Mouse (Mus musculus): ENCODE measurements at regions not wholly inside any gene's neighbourhood (a gene's known extent, or its start where the extent isn't known, plus 50 kb on each side); places are given as distances from the start of the nearest gene placed in this dataset.

GRCm38 (mm10) chr4:82234443-82234842, 471.1 kb downstream of the Nfib start:
- DNase-seq (ENCODE audit: low read depth, low spot score) = no peak

- DNase-seq (ENCODE audit: low read depth, low spot score) = no peak
These were observed 479.1 kb downstream of the Nfib start for GRCm38 (mm10) chr4:82226197-82227119.

- DNase-seq (ENCODE audit: low read depth, low spot score) = no peak
These were observed 484.8 kb downstream of the Nfib start for GRCm38 (mm10) chr4:82220724-82221123.

- DNase-seq (ENCODE audit: low read depth, low spot score) = no peak
These were observed 485.3 kb downstream of the Nfib start for GRCm38 (mm10) chr4:82220120-82220714.

GRCm38 (mm10) chr4:82218616-82219015, 486.9 kb downstream of the Nfib start:
- no peak for DNase-seq (ENCODE audit: low read depth, low spot score)

- no peak for DNase-seq (ENCODE audit: low read depth, low spot score)
These were observed 498.5 kb downstream of the Nfib start for GRCm38 (mm10) chr4:82207031-82207430.

- no peak for DNase-seq (ENCODE audit: low read depth, low spot score)
These were observed 505.2 kb downstream of the Nfib start for GRCm38 (mm10) chr4:82200306-82200705.

- DNase-seq (ENCODE audit: low read depth, low spot score) = no peak
These were observed 506.4 kb downstream of the Nfib start for GRCm38 (mm10) chr4:82199118-82199517.

- no peak for DNase-seq (ENCODE audit: low read depth, low spot score)
These were observed 507.9 kb downstream of the Nfib start for GRCm38 (mm10) chr4:82197611-82198010.

GRCm38 (mm10) chr4:82196024-82196647, 509.4 kb downstream of the Nfib start:
- DNase-seq (ENCODE audit: low read depth, low spot score) = peak; percentile 75

GRCm38 (mm10) chr4:82193905-82194304, 511.6 kb downstream of the Nfib start:
- no peak for DNase-seq (ENCODE audit: low read depth, low spot score)

GRCm38 (mm10) chr4:82186892-82187291, 518.7 kb downstream of the Nfib start:
- DNase-seq (ENCODE audit: low read depth, low spot score) = no peak

GRCm38 (mm10) chr4:82183974-82184373, 521.6 kb downstream of the Nfib start:
- peak; percentile 33 for DNase-seq (ENCODE audit: low read depth, low spot score)

GRCm38 (mm10) chr4:82178112-82178511, 527.4 kb downstream of the Nfib start:
- no peak for DNase-seq (ENCODE audit: low read depth, low spot score)

GRCm38 (mm10) chr4:82176723-82177122, 528.8 kb downstream of the Nfib start:
- no peak for DNase-seq (ENCODE audit: low read depth, low spot score)

- no peak for DNase-seq (ENCODE audit: low read depth, low spot score)
These were observed 532.0 kb downstream of the Nfib start for GRCm38 (mm10) chr4:82173461-82174085.

- DNase-seq (ENCODE audit: low read depth, low spot score) = no peak
These were observed 534.6 kb downstream of the Nfib start for GRCm38 (mm10) chr4:82170930-82171329.

- DNase-seq (ENCODE audit: low read depth, low spot score) = no peak
These were observed 537.5 kb downstream of the Nfib start for GRCm38 (mm10) chr4:82168032-82168431.

GRCm38 (mm10) chr4:82167396-82167795, 538.2 kb downstream of the Nfib start:
- DNase-seq (ENCODE audit: low read depth, low spot score) = peak; percentile 9

GRCm38 (mm10) chr4:82166826-82167225, 538.7 kb downstream of the Nfib start:
- no peak for DNase-seq (ENCODE audit: low read depth, low spot score)

GRCm38 (mm10) chr4:82166087-82166486, 539.5 kb downstream of the Nfib start:
- peak; percentile 85 for DNase-seq (ENCODE audit: low read depth, low spot score)

GRCm38 (mm10) chr4:82164058-82164457, 541.5 kb downstream of the Nfib start:
- DNase-seq (ENCODE audit: low read depth, low spot score) = peak; percentile 76
